Mouse (Mus musculus): ENCODE data around the gene Nt5c3.
A peak's percentile ranks its signal among the peaks of the same experiment; 100 is the strongest.

Gene Nt5c3

DNA sequence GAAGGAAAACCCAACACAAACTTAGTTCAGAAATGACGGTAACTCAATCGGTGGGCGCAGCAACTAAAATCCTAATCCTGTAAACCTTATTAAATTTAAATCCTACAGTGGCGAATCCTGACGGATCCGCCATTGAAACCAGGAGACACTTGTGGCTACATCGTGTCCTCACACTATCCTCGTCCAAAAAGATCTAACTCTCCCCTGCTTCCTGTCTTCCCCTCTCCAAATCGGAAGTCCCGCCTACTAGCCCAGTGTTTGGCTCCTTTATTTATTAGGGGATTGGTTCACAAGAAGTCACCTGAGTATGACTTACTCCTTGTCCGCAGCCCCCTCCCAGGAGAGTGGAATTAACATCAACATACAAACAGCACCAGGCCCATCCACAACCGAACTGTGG lies 86.6 kb downstream of the Nt5c3 start:
- peak; percentile 74 for DNase-seq (ENCODE audit: low read depth, low spot score)

DNA sequence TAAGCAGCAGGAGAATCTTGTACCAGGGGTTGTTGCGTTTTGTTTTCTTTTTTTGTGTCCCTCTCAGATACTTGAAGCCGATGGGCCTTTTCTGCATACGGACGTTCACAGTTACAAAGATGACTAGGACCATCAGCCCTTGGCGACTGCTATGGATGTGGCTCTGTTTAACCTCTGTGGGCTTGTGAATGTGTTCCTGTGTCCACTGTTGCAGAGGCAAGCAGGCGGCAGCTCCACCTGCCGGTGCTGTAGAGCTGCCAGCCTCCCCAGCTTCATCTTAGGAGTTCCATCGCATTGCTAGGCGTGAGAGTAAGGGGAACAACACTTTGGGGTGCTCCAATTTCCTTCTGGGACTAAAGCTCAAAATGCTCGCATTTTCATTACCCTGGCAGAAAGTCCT lies 88.2 kb downstream of the Nt5c3 start:
- DNase-seq (ENCODE audit: low read depth, low spot score), result peak; percentile 60

DNA sequence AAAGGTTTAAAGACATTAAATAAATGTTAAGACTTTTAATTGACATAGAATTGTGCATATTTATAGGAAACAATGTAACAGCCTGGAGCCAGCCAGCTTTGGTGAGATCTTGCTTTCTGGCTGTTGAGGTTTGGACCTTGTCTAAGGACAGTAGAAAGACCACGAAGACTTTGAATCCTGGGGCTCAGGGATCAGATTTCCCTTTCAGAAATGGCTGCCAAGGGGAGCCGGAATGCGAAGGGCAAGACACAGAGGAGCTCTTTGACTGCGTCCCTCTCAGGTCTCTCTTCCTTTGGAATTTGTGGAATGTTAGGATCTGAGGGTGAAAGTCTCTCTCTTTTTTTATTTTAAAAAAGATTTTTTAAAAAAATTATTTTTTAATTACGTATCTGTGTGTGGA lies 89.0 kb downstream of the Nt5c3 start:
- no peak for DNase-seq (ENCODE audit: low read depth, low spot score)

DNA sequence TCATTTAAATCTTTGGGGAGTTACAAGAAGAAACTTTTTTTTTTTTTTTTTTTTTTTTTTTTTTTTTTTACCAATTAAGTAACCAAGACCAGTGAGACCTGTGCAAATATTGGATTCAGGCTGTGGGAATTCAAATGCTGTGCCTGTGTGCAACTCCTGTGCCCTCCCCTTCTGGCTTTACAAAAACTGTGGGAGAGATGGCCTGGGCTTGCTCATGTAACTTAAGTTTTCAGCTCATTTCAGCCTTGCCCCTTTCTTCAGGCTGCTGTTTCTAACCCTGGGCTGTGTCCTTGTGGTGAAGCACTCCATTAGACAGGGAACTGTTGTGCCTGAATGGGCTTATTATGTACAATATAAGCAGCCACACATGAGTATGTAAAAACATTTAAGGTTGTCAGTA lies 90.9 kb downstream of the Nt5c3 start:
- DNase-seq (ENCODE audit: low read depth, low spot score), result peak; percentile 27

DNA sequence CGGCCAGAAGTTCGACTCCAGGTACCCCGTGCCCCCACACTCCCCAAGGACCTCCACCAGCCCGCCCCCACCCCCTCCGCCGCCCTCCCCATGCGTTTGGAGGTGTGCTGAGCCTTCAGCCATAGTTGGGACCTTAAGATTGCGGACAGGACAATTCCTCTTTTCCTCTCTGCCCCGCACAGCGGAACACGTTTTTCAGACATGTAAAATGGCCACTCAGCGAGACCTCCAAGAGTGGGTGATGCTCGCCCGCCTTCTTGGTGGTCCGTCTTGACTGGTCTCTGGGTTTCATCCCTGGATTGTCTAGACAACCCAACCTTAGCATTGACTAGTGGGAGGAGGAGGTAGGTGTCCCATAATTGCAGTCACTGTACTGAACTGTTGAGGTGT lies 91.3 kb downstream of the Nt5c3 start:
- DNase-seq (ENCODE audit: low read depth, low spot score), result peak; percentile 30

Measured in ES-CJ7 (cell line).